Mouse (Mus musculus) T-cell, adult 2 months (primary cell): ENCODE data around the gene Dtx3l.
"Not testable (repeated sequence)": the region's sequence is repeated elsewhere in the genome, so short reads cannot be mapped to it uniquely, and the experiment has no call there.

Source experiments
- DNase-seq: peaks from one replicate; pipeline ENCODE4 v3.0.0; 2022; ENCODE audit warnings: low spot score

Gene Dtx3l

DNA sequence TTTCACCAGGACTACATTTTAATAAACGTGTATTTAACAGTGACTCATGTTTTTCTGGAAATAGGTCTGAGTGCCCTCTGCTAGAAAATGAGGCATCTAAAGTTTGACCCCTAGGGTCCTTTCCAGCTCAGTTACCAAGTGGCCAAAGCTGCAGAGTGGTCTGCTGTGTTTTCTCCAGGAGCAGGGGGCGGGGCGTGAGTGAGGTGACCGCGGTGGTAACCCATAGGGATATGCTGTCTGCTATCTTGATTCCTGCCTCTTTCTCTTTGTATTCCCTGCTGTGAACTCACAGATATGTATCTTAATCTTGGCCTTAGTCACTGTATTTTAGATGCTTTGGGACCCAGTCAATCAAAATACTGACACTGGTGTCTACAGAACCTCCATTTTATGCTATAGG lies 14.6 kb downstream of the Dtx3l start:
- DNase-seq = no peak

DNA sequence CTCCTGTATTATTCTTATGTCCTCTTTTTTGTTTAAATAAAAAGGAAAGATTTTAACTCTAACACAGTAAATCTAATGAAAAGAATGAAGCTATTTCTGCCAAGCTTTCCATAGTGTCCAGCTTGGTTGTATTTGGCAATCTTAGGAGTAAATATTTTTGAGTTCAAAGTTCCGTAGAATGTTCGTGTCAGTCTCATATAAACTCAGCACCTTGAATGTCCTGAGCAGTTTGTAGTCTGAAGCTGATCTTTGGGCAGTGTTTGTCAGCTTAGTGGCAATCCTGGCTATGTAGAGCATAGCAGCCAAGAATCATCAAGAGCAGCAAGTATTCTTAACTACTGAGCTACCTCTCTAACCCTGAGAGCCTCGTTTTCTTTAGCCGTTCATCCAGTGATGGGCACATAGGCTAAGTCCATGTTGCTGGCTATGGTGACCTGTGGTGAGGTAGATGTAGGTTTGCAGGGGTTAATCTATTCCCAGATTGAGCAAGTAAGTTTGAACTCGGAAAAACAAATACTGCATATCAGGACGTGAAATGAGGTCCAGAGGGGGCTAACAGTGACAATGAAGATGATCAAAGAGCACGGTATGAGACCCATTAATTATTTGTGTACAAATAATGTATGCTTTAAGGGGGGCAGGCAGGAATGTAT lies 15.3 kb downstream of the Dtx3l start:
- DNase-seq = no peak

DNA sequence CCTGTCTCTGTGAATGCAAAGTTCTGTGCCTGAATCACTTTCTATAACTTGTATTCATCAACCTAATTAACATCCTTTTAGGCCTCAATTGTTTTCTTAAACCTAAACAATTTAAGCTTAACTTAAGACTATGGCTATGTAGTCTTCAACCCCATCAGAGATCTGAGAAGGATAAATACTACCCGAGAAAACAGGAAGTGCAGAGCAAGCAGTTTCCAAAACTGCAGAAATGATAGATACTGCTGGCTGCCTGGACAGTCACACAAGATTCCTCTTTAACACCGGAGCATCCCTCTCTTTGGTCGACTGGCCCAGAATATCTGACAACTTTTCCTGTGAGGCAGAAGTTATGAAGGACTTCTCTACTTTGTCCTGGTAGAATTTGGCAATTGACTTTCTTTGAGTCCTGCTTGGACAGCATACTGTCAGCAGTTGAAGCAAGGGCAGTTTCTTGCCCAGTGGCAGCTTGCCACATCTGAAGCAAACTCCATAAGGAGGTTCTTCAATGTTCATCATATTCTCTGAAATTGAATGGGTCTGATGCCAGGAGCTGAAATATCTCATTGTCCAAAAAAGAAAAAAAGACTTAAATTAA lies 16.6 kb downstream of the Dtx3l start:
- no peak for DNase-seq

DNA sequence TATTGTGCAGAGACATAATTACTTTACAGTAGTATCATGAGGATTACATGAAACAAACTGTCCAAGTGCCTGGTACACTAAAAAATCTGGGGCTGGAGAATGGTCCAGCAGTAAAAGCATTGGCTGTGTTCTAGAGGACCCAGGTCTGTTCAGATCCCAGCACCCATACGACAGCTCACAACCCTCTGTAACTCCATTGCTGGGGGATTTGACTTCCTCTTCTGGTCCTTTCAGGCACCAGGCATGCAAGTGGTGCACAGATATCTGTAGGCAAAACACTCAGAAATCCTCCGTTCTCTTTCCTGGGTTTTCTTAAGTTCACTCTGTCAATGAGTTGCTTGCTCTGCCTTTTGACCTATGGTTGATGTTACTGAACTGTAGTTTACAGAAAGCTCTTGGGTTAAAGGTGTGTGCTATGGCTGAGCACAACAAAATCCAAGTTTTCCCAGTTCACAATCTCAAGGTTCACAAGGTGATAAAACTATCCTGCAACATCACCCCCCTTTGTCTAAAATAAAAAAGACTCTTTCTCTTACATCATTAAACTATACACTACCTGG lies 17.2 kb downstream of the Dtx3l start:
- no peak for DNase-seq

DNA sequence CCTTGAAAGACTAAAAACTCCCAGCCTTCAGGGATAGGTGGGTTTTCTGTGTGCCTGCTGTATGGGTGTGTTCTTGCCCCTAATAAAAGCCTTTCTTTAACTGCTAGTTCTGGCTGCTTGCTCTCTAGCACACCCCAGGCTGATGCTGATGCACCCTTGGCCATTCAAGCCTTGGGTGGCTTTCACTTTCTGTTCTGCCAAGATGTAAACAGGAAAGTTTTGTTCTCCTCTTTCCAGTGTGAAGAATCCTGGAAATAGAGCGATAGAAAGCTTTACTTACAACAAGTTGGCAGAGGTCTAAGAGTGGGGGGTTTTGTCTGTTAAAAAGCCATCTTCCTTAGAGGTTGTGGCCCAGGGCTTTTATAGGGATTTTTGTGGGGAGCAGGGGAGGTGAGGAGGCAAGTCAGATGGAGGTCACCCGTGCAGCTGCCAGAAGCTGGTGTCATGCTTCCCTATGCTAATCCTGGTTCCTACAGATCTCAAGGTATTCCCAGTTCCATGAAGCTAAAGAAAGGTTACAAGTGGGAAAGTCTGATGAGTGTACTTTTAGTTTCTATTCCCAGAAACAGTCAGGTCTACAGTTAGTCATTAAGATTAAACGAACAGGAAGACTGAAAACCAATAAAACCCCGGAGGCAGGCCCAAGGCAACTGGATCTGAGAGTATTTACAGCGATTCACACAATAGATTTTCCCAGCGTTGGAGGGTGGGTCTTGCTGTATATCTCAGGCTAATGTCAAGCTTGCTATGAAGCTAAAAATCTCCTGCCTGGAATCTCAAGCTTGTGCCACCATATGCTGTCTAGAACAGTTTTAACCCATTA lies 20.0 kb downstream of the Dtx3l start:
- DNase-seq = peak; percentile 60

DNA sequence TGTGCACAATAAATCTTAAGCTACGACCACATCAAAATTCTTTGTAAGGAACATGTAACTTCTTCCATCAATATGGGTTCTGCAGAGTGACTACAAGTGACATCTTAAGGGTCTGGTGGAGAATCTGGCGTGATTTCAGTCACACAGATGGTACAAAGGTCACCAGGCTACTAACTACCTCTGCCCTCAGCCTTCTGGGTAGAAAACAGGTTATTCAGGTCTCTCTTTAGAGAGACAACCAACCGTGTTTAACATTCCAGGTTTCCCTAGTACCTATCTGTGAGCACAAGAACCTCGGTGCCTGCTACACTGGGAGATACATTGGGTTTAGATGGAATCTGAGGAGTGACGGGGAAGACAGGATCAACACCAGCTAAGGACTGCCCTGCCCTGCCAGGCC lies 24.6 kb downstream of the Dtx3l start:
- DNase-seq = no peak

DNA sequence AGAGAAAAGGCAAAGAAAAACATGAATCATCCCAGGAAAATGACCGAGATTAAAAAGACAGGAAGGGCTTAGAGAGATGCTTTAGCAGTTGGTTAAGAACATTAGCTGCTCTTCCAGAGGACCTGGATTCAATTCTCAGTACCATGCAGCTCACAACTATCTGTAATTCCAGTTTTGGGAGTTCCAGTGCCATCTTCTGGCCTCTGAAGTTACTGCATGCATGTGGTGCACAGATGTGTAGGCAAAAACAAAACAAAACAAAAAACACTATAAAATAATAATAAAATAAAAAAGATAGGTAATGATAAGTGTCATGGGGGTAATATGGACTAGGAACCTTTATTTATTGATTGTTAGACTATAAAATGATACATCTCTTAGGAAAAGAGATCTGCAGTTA lies 25.4 kb downstream of the Dtx3l start:
- DNase-seq = peak; percentile 16

DNA sequence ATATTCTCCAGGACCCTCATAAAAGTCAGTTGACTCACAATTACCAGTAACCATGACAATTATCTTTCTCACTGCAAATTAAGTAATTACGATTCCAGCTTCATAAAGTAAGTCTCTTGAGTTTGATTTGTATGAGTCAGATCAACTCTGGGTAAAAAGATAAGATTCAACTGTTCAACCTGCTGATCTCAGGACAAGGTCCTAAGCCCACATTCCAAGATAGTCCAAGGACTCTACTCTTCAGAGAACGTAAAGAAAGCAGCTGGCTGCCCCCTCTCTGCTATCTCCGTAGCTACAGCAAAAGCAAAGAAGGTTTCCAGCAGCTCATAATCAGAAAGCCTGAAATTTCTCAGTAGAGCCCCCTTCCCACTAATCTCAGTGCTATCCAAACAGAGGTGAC lies 27.5 kb downstream of the Dtx3l start:
- no peak for DNase-seq

DNA sequence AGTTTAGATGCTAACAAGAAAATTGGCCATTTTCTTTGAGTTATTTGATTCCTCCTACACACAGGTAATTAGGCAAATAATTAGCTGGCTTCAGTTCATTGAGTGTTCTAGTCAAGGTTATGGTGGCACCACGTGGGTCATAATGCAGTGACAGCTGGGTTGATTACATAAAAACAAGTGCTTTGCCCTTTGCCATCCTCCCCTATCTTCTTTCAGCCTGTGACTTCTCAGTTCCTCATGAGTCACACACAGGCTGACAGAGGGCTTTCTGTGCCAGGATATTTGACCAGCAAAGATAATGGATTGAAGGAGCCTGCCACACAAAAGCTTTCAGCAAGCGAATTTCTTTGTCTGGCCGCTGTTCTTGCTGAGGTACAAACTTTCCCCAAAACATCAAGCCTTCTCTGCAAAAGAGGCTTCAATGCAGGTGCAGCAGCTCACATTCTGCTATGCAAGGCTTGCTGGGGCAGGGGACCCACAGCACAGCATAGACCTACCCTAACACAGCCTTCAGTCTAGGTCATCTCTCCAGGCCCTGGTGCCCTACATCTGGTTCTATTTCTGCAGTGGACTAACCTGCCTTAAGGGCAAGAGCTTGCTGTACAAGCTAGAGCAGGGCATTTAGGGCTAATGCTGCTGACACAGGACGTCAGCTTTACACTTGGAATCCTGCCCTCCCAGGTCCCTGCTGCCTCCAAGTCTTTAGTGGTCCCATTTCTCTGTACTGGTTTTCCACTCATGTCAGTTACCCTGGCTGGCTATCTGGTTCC lies 31.3 kb downstream of the Dtx3l start:
- DNase-seq = no peak

DNA sequence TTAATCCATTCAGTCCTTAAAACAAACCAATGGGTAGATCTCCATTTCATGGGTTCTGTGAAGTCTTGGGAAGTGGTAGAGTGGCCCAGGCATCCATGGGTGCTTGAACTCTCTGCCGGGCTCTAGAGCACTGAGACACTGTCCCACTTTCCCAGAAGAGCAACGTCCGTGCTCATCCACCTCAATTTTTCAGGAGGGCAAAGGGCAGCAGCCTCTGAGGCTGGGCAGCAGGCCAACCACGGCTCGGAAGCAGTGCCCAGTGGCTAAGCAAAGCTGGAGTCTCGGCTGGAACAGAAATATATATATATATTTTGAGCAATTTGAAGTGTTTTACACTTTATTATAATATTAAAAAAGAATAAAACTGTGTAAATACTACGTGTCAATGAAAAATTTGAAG lies 32.1 kb downstream of the Dtx3l start:
- no peak for DNase-seq

DNA sequence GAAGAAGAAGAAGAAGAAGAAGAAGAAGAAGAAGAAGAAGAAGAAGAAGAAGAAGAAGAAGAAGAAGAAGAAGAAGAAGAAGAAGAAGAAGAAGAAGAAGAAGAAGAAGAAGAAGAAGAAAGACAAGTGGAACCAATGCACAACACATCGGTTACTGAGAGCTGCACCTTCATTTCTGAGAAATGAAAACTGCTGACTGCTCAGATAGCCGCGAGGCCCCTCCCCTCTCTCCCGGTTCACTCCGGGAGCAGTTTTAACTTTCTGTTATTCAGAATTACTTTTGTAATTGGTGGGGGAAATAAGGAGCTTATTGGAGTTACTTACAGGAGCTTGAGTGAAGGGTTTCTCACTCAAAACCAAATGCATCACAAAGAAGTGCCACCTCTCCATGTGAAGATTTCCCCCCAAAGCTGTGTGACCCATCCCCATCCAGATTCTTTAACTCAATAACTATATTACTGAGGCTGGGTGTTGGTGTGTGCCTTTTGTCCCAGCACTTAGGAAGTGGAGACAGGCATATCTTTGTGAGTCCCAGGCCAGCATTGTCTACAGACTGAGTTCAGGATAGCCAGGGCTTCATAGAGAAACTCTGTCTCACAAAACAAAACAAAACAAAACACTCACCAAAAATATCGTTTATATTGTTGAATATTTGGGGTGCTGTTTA lies 33.0 kb downstream of the Dtx3l start:
- no peak for DNase-seq

DNA sequence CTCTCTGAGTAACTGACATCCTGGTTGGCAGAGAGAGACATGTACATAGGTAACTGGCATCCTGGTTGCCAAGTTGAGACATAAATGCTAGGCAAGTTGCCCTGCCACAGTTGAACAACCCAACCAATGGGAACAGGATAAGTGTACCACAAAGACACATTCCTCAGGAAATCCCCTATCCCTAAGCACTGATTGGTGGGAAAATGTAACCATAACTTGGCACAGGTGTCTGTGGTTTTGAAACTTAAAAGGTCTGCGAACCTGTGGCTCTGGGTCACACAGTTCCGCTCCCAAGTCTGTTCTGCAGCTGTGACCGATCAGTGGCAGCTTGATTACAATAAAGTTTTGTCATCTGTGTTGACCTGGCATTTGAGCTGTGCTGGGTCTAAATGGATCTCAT lies 33.6 kb downstream of the Dtx3l start:
- peak; percentile 48 for DNase-seq

DNA sequence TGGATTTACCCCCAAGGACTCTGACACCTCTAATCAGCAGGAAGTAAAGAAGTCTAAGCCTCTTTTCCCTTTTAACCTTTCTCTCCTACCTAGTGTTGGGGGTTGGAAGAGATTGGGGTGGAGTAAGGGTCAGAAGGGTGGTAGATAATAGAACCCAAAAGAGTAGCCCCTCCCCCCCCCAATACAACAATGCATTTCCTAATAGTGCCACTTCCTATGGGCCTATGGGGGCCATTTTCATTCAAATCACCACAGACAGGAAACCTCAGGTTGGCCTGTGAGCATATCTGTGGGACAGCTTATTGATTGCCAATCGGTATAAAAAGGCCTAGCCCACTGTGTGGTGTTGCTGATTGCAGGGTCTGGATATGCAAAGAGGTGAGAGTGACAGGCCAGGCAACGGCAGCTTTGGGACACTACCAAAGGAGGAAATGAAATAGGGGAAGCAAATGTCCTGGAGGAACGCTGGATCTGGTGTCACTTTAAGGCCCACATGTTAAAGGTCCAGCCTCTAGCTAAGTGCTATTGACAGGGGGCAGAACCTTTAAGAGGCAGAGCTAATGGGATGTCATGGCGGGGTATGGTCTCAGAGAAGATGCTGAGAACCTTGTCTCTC lies 34.7 kb downstream of the Dtx3l start:
- no peak for DNase-seq

DNA sequence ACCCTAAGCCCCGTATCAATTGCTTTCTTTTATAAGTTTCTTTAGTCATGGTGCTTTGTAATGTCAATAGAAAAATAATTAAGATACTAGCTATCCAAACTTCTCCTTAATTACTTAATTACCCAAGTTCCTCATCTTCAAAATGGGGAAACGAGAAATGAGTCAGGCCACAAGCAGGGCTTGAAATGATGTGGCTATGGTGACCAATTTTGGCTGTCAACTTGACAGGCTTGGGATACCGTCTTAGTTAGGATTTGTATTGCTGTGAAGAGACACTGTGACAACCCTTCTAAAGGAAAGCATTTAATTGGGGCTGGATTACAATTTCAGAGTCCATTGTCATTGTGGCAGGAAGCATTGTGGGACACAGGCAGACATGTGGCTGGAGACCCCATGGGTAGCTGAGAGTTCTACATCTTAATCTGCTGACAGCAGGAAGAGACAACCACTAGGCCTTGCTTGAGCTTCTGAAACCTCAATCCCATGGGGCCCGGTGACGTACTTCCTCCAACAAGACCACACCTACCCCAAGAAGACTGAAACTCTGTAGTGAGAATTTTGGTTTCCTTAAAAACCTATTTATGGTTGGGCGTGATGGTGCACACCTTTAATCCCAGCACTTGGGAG lies 35.8 kb downstream of the Dtx3l start:
- DNase-seq = no peak

DNA sequence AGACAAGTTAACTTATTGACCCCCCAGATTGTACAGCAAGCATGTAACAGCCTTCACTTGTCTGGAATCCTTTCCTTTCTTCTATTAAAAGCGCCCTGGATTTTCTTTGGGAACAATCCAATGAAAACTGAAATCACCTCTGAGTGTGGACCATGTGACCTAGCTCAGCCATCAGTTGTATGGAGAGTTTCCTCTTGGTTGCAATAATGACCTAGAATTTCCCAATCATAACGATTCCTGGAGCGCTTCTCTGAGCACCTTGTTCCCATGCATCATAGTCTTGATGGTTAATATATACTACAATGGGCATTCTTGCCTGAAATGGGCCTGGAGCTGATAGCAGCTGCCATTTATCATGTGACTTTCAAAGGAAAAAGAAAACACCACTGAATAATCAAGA lies 38.4 kb downstream of the Dtx3l start:
- no peak for DNase-seq

DNA sequence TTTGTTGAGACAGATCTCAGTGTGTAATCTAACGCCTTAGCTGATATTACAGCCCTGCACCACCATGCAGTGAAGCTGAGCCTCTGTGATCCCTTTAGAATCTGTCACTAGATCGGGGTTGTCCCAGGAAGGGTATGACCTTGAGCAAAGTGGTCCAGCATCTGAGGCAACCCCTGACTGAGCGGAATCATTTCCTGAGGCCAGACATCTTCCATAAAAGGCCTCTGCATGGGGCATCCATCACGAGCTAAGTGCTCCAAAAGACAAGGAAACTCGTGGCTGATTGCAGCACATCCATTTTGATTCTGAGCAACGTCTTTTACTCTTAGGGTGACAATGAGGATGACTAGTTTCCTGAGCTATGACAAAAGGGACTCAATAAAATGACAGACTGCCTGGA lies 44.0 kb downstream of the Dtx3l start:
- DNase-seq = no peak

DNA sequence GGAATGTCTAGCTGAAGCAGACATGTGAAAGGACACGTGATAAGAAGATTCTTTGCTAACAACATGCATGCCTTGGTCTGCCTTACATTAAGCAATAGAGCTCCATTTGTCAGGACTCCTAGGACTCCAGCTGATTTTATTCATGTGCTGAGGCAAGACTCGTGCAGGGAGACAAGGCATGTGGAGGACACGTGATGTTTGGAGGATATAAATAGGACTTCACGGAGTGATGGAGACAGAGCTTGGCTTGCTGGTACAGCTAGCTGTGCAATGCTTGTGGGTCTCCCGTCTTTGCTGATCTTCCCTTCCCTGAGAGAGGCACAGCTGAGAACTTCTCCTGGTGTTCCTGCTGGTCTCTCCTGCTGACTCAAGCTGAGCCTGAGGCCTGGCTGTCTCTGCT lies 47.3 kb downstream of the Dtx3l start:
- DNase-seq = not testable (repeated sequence)

DNA sequence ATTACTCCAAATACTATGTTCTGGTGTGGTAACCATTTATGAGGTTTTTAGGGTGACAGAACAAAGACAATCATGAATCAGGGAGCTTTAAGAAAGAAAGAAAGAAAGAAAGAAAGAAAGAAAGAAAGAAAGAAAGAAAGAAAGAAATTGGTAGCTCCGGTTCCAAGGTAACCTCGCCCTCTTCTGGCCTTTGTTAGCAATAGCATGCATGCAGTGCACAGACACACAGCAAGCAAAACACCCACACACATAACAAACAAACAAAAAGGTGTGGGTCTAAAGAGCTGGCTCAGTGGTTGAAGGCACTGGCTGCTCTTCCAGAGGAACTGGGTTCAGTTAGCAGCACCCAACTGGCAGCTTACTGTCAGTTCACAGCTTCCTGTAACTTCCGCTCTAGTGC lies 48.3 kb downstream of the Dtx3l start:
- no peak for DNase-seq

DNA sequence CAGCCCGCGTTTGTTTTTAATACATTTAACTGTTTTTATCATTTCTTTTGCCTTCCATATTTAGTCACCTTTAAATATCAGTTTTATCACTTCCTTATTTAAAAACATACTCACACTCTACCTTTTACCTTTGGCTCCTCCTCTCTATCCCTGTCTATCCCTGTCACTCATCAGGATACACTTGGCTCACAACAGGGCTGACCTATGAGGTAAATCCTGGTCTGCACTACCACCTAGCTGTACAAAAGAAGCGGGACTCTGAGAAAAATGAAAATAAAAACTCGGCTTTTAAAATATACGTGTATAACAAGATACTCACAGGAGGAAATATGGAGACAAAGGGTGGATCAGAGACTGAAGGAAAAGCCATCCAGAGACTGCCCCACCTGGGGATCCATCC lies 50.0 kb downstream of the Dtx3l start:
- DNase-seq = no peak

DNA sequence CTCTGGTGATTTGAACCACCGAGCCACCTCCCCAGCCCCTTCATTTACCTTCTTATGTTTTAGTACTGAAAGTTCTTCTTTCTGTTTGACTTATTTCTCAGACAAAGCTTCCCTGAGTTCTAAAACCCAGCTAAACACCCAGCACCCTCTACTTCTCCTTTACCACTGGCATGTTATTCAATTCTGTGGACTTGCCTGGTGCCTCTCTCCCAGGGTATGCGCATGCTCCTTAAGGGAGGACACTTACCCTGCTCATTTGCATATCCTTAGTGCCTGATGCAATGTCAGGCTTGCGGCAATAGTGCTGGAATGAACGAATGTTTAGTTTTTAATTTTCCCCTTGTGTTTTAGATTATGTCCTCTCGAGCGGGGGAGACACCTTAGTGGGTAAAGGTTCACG lies 50.8 kb downstream of the Dtx3l start:
- DNase-seq = no peak
